Mouse (Mus musculus) left cerebral cortex, postnatal 10 days (tissue): ENCODE measurements around the gene Slit1. TPM values are rescaled to one million over a fixed set of nuclear protein-coding genes. Genes with fewer than 3 reads are reported as not detected.
A peak's percentile ranks its signal among the peaks of the same experiment; 100 is the strongest.

ENCODE experiments used
- DNase-seq, 2 experiments: peaks; one replicate each; pipeline ENCODE4 v3.0.0; 2021 to 2022; ENCODE audit warnings: low spot score in 2 of 2, mixed read lengths in 1 of 2; ENCODE audit errors: extremely low spot score in 1 of 2
- intact Hi-C: fragments of 180-260 bp; cut with DNase I; formaldehyde crosslinking; loops from one replicate; pipeline ENCODE4 v1.15.1; 2025
- total RNA-seq, 2 experiments: library from RNA; stranded (reverse); gene quantifications; 2 replicates each; pipeline ENCODE4 v1.2.3; 2021

The Slit1 gene
- total RNA-seq, 2 experiments from 2014 or later: 55.1 to 57.2 TPM

- intact Hi-C loops: no loop called here
Measured at GRCm38 (mm10) chr19:41669747-41670342, 73.6 kb downstream of the Slit1 start.

GRCm38 (mm10) chr19:41667591-41667990 is 75.9 kb downstream of the Slit1 start:
- DNase-seq: no peak
- intact Hi-C loops: no loop called here

More at GRCm38 (mm10) chr19:41669747-41670342, 73.6 kb downstream of the Slit1 start:
- DNase-seq: no peak

GRCm38 (mm10) chr19:41665941-41666340 is 77.5 kb downstream of the Slit1 start:
- intact Hi-C loops: no loop called here
- DNase-seq: no peak

- DNase-seq: no peak
Measured at GRCm38 (mm10) chr19:41663506-41664242, 79.8 kb downstream of the Slit1 start.

GRCm38 (mm10) chr19:41661466-41661865 is 82.0 kb downstream of the Slit1 start:
- no peak for DNase-seq
- intact Hi-C loops: loop anchor here (5.0 kb wide), 1 partner anchor 81 kb away; the partner anchor contains the start of gene Slit1

More at GRCm38 (mm10) chr19:41663506-41664242, 79.8 kb downstream of the Slit1 start:
- intact Hi-C loops: loop anchor here (5.0 kb wide), 1 partner anchor 79 kb away; the partner anchor contains the start of gene Slit1

- no peak for DNase-seq
- intact Hi-C loops: loop anchor here (5.0 kb wide), 1 partner anchor 81 kb away; the partner anchor contains the start of gene Slit1
Measured at GRCm38 (mm10) chr19:41660999-41661374, 82.5 kb downstream of the Slit1 start.

- DNase-seq: no peak
- intact Hi-C loops: loop anchor here (5.0 kb wide), 1 partner anchor 82 kb away; the partner anchor contains the start of gene Slit1
Measured at GRCm38 (mm10) chr19:41660294-41660998, 83.0 kb downstream of the Slit1 start.

GRCm38 (mm10) chr19:41657446-41657845 is 86.0 kb downstream of the Slit1 start:
- intact Hi-C loops: loop anchor here (2.0 kb wide), 1 partner anchor 103 kb away; no protein-coding TSS in a partner anchor
- no peak for DNase-seq

- intact Hi-C loops: loop anchor here (2.0 kb wide), 1 partner anchor 104 kb away; no protein-coding TSS in a partner anchor
- DNase-seq: no peak
Measured at GRCm38 (mm10) chr19:41656671-41657070, 86.8 kb downstream of the Slit1 start.

- intact Hi-C loops: loop anchor here (2.0 kb wide), 1 partner anchor 105 kb away; no protein-coding TSS in a partner anchor
- DNase-seq: peak; percentile 66 to 76
Measured at GRCm38 (mm10) chr19:41655970-41656369, 87.5 kb downstream of the Slit1 start.

- DNase-seq: no peak
- intact Hi-C loops: no loop called here
Measured at GRCm38 (mm10) chr19:41655089-41655783, 88.2 kb downstream of the Slit1 start.

- intact Hi-C loops: no loop called here
- DNase-seq: no peak
Measured at GRCm38 (mm10) chr19:41651967-41652366, 91.5 kb downstream of the Slit1 start.

- no peak for DNase-seq
Measured at GRCm38 (mm10) chr19:41649394-41649793, 94.1 kb downstream of the Slit1 start.

GRCm38 (mm10) chr19:41646947-41647631 is 96.4 kb downstream of the Slit1 start:
- peak; percentile 77 to 79 for DNase-seq
- intact Hi-C loops: no loop called here

More at GRCm38 (mm10) chr19:41649394-41649793, 94.1 kb downstream of the Slit1 start:
- intact Hi-C loops: no loop called here

- intact Hi-C loops: no loop called here
- DNase-seq: no peak
Measured at GRCm38 (mm10) chr19:41643010-41643409, 100.5 kb downstream of the Slit1 start.

GRCm38 (mm10) chr19:41634999-41635398 is 108.5 kb downstream of the Slit1 start:
- intact Hi-C loops: no loop called here
- DNase-seq: no peak

GRCm38 (mm10) chr19:41634099-41634498 is 109.4 kb downstream of the Slit1 start:
- intact Hi-C loops: no loop called here
- no peak for DNase-seq

- intact Hi-C loops: loop anchor here (1.0 kb wide), 1 partner anchor 135 kb away; no protein-coding TSS in a partner anchor
- DNase-seq: peak in 1 of 2 experiments; percentile 48
Measured at GRCm38 (mm10) chr19:41629532-41629931, 113.9 kb downstream of the Slit1 start.
